Mouse (Mus musculus): Measurements from ENCODE around the gene Cadps. TPM values are rescaled to one million over a fixed set of nuclear protein-coding genes. Genes with fewer than 3 reads are reported as not detected.

Gene Cadps
- polyA plus RNA-seq, 1 experiment from 2014 or later: 0.70 TPM

DNA sequence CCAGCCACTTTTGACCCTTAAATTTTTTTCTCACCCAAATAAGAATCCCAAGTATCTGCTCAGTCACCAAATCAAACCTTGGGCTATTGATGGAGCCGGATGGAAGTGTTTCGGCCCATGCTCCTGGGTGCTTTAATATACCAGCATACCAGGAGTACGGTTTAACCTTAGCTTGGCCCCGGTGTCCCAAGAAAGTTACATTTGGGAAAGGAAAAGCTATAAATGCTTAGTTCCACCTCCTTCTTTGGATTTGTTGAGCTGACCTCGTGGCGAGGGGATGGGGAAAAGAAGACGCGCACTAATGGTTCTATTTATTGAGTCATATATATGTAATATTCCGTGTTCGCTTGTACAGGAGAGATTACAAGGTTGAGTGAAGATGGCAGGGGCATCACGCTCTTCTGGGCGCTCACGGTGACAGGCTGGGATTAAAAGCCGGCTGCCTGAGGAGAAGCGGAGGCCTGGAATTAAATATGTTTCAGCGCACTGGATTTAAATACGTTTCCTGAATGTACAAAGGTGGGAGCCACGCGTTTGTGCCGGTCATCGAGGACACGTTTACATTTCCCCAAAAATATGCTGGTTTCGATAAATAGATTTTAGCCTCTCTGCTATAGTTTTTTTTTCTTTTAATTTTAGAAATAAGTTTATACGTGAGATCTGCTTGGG lies 481.0 kb downstream of the Cadps start:
- ATAC-seq (ENCODE audit: low FRiP score, low TSS enrichment): no peak
- Histone ChIP-seq H3K27me3 (ENCODE audit: insufficient read depth, low read length) (peaks cover 97% of the 10 kb centered on the region), H3K4me2 (replicated peaks; ENCODE audit: low read depth, low read length) (no peak overlapping the region), H3K27ac (ENCODE audit: low read length) (no peak overlapping the region), H3K4me1 (ENCODE audit: insufficient read depth, low read length) (peaks cover 23% of the 10 kb centered on the region), H3K9me3 (ENCODE audit: low read length) (no peaks in the 10 kb centered on the region), H3K4me3 (ENCODE audit: low read length) (no peak overlapping the region), H3K36me3 (ENCODE audit: insufficient read depth, low read length) (no peaks in the 10 kb centered on the region), H3K9ac (replicated peaks; ENCODE audit: low read length) (no peak overlapping the region)
- 2% methylated on average over 24 of the region's 24 CpGs for WGBS

DNA sequence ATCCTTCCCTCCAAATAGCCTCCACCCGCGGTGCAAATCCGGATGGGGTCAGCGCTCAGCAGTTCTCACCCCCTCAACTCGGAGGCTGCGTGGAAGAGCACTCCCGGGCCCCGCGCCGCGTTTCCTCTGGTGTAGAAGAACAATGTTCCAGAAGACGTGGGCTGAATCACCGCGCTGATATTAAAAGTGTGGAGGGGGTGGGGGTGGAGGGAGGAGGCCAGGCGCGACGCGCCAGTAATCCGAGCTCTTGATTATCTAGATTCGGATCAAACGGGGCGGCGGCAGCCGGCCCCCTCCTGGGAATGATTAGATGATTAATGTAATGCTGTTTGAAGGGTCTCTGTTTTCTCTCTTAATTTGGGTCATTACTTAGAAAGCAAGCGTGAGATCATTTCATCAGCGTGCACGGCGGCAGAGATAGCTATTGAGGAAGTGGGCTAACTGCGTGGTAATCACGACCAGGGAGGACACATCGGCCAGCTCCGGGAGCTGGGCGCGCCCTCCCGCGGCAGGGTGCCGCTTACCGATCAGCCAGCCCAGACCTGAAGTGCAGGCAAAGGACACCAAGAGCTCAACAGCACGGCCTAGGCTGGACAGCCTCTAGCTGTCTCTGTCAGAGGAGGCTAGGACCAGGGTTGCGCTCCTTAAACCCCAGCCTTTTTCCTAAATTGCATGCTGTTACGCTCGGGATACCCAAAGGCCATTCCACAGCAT lies 481.6 kb downstream of the Cadps start:
- H3K27me3 ChIP-seq (ENCODE audit: insufficient read depth, low read length): peaks cover 97% of the 10 kb centered on the region
- ATAC-seq (ENCODE audit: low FRiP score, low TSS enrichment): 0 out of 2 replicates have a peak, but pooled peaks have one; percentile 32
- H3K36me3 ChIP-seq (ENCODE audit: insufficient read depth, low read length): no peaks in the 10 kb centered on the region
- H3K4me2 ChIP-seq (replicated peaks; ENCODE audit: low read depth, low read length): peak overlapping the region; percentile 28
- peak overlapping the region; percentile 14; the same call in 1 of the 2 replicates for H3K4me3 ChIP-seq (ENCODE audit: low read length)
- no peak overlapping the region for H3K9ac ChIP-seq (replicated peaks; ENCODE audit: low read length)
- no peak overlapping the region for H3K27ac ChIP-seq (ENCODE audit: low read length)
- no peaks in the 10 kb centered on the region for H3K9me3 ChIP-seq (ENCODE audit: low read length)
- peaks cover 22% of the 10 kb centered on the region for H3K4me1 ChIP-seq (ENCODE audit: insufficient read depth, low read length)
- under 1% methylated on average over 42 of the region's 42 CpGs for WGBS

- peaks cover 97% of the 10 kb centered on the region for H3K27me3 ChIP-seq (ENCODE audit: insufficient read depth, low read length)
- H3K36me3 ChIP-seq (ENCODE audit: insufficient read depth, low read length): no peaks in the 10 kb centered on the region
- no peak overlapping the region for H3K4me3 ChIP-seq (ENCODE audit: low read length)
- ATAC-seq (ENCODE audit: low FRiP score, low TSS enrichment): no peak
- H3K4me2 ChIP-seq (replicated peaks; ENCODE audit: low read depth, low read length): no peak overlapping the region; the same call in 1 of the 2 replicates
- H3K9me3 ChIP-seq (ENCODE audit: low read length): no peaks in the 10 kb centered on the region
- under 1% methylated on average over 19 of the region's 19 CpGs for WGBS
- no peak overlapping the region for H3K27ac ChIP-seq (ENCODE audit: low read length)
- no peak overlapping the region for H3K9ac ChIP-seq (replicated peaks; ENCODE audit: low read length)
- peaks cover 17% of the 10 kb centered on the region for H3K4me1 ChIP-seq (ENCODE audit: insufficient read depth, low read length)
These were observed 482.4 kb downstream of the Cadps start for GRCm38 (mm10) chr14:12340238-12341074.

GRCm38 (mm10) chr14:12338811-12339565 lies 483.9 kb downstream of the Cadps start:
- Histone ChIP-seq H3K4me1 (ENCODE audit: insufficient read depth, low read length) (peaks cover 5% of the 10 kb centered on the region), H3K36me3 (ENCODE audit: insufficient read depth, low read length) (no peaks in the 10 kb centered on the region), H3K27ac (ENCODE audit: low read length) (no peak overlapping the region), H3K4me2 (replicated peaks; ENCODE audit: low read depth, low read length) (no peak overlapping the region), H3K27me3 (ENCODE audit: insufficient read depth, low read length) (peaks cover 96% of the 10 kb centered on the region), H3K4me3 (ENCODE audit: low read length) (no peak overlapping the region), H3K9ac (replicated peaks; ENCODE audit: low read length) (no peak overlapping the region), H3K9me3 (ENCODE audit: low read length) (no peaks in the 10 kb centered on the region)
- WGBS: 2% methylated on average over 10 of the region's 10 CpGs
- no peak for ATAC-seq (ENCODE audit: low FRiP score, low TSS enrichment)

DNA sequence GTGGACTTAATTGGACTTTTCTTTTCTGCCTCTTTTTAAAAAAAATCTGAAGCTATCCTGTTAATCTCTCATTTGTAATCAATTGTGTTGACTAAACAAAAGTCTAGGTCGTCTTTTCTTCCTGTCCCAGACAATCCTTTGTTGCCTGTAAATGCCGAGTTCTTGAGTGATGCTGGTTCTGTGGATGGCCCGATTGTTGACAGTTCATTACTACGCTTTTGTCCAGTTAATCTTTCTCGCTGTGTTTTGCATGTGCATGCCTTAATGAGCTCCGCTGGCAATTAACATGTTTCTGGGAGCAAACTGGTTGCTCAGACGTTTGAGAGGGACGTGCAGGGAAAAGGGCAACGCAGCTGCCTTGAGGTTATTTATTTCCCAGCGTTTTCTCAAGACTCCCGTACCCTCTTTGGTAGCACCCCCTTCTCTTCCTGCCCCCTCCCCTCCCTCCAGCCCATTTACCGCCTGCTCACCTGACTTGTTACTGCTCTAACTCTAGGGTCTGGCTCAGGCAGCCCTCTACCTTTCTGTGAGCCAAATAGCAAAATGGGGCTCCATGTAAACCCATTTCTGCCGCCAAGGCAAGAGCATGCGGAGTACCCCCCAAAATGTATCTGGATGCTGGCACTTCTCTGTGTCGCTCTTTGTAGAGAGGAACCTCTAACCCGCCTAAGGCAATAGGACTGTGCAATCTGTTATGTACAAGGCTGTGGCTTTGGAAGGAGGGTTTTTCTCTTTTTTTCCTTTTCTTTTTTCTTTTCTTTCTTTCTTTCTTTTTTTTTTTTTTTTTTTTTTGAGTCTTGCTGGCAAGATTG lies 484.7 kb downstream of the Cadps start:
- H3K9ac ChIP-seq (replicated peaks; ENCODE audit: low read length): no peak overlapping the region
- peaks cover 5% of the 10 kb centered on the region for H3K4me1 ChIP-seq (ENCODE audit: insufficient read depth, low read length)
- H3K4me3 ChIP-seq (ENCODE audit: low read length): no peak overlapping the region
- no peak overlapping the region for H3K27ac ChIP-seq (ENCODE audit: low read length)
- no peak overlapping the region for H3K4me2 ChIP-seq (replicated peaks; ENCODE audit: low read depth, low read length)
- 1% methylated on average over 16 of the region's 16 CpGs for WGBS
- ATAC-seq (ENCODE audit: low FRiP score, low TSS enrichment): no peak
- no peaks in the 10 kb centered on the region for H3K36me3 ChIP-seq (ENCODE audit: insufficient read depth, low read length)
- H3K9me3 ChIP-seq (ENCODE audit: low read length): no peaks in the 10 kb centered on the region
- H3K27me3 ChIP-seq (ENCODE audit: insufficient read depth, low read length): peaks cover 89% of the 10 kb centered on the region

- 5% methylated on average over 8 of the region's 8 CpGs for WGBS
- no peak overlapping the region for H3K4me2 ChIP-seq (replicated peaks; ENCODE audit: low read depth, low read length)
- no peak overlapping the region for H3K9ac ChIP-seq (replicated peaks; ENCODE audit: low read length)
- no peak overlapping the region for H3K4me3 ChIP-seq (ENCODE audit: low read length)
- peaks cover 82% of the 10 kb centered on the region for H3K27me3 ChIP-seq (ENCODE audit: insufficient read depth, low read length)
- H3K27ac ChIP-seq (ENCODE audit: low read length): no peak overlapping the region
- H3K36me3 ChIP-seq (ENCODE audit: insufficient read depth, low read length): no peaks in the 10 kb centered on the region
- no peaks in the 10 kb centered on the region for H3K9me3 ChIP-seq (ENCODE audit: low read length)
- no peak for ATAC-seq (ENCODE audit: low FRiP score, low TSS enrichment)
- peaks cover 5% of the 10 kb centered on the region for H3K4me1 ChIP-seq (ENCODE audit: insufficient read depth, low read length)
These were observed 485.4 kb downstream of the Cadps start for GRCm38 (mm10) chr14:12337421-12337997.

DNA sequence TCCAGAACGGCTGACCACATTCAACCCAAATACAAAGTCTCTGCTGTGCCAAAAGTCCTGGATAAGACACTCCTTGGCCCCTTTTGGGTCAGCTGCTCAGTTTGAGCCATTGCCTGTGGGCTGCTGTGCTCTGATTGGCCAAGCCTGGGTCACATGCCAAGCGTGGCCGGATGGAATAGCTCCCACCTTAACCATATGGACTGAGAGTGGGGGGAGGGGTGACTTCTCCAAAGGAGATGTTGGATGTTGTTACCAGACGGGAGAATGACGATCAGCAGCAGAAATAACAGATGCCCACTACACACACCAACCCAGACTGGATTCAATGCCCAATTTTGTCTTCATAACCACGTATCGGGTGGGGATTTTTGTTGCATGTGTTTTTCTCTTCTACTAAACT lies 488.0 kb downstream of the Cadps start:
- no peaks in the 10 kb centered on the region for H3K36me3 ChIP-seq (ENCODE audit: insufficient read depth, low read length)
- no peaks in the 10 kb centered on the region for H3K4me1 ChIP-seq (ENCODE audit: insufficient read depth, low read length)
- H3K4me2 ChIP-seq (replicated peaks; ENCODE audit: low read depth, low read length): no peak overlapping the region
- no peak overlapping the region for H3K4me3 ChIP-seq (ENCODE audit: low read length)
- 36% methylated on average over 7 of the region's 7 CpGs for WGBS
- no peak overlapping the region for H3K27ac ChIP-seq (ENCODE audit: low read length)
- no peak overlapping the region for H3K9ac ChIP-seq (replicated peaks; ENCODE audit: low read length)
- peak; percentile 15; the same call in 1 of the 2 replicates for ATAC-seq (ENCODE audit: low FRiP score, low TSS enrichment)
- H3K9me3 ChIP-seq (ENCODE audit: low read length): no peaks in the 10 kb centered on the region
- H3K27me3 ChIP-seq (ENCODE audit: insufficient read depth, low read length): peaks cover 58% of the 10 kb centered on the region

DNA sequence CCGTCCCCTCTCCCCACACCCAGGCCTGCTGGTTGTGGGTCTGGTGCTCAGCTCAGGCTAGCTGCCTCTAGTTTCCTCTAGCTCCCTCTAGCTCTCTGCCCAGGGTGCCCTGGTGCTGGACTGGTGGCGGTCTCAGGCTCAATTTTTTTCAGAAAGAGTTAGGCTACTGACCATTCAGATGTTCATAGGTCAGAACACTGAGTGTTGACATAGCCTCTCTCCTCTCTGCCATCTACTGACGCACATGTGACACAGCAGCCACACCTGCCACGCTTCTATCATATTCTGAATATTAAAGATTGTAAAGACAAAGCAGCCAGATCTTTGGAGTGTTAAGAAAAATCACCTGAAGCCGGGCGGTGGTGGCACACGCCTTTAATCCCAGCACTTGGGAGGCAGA lies 489.3 kb downstream of the Cadps start:
- WGBS: 83% methylated on average over 7 of the region's 7 CpGs
- H3K36me3 ChIP-seq (ENCODE audit: insufficient read depth, low read length): no peaks in the 10 kb centered on the region
- no peak overlapping the region for H3K27ac ChIP-seq (ENCODE audit: low read length)
- H3K4me2 ChIP-seq (replicated peaks; ENCODE audit: low read depth, low read length): no peak overlapping the region
- H3K9ac ChIP-seq (replicated peaks; ENCODE audit: low read length): no peak overlapping the region
- H3K9me3 ChIP-seq (ENCODE audit: low read length): no peaks in the 10 kb centered on the region
- no peak for ATAC-seq (ENCODE audit: low FRiP score, low TSS enrichment)
- no peak overlapping the region for H3K4me3 ChIP-seq (ENCODE audit: low read length)
- H3K27me3 ChIP-seq (ENCODE audit: insufficient read depth, low read length): peaks cover 46% of the 10 kb centered on the region
- H3K4me1 ChIP-seq (ENCODE audit: insufficient read depth, low read length): no peaks in the 10 kb centered on the region

All from kidney, embryonic 16.5 days (tissue).